Mouse (Mus musculus) cortical plate, adult 2 months (tissue): ENCODE results near the gene Nub1.

ENCODE experiments used
- CTCF ChIP-seq: fragments of 200-500 bp; IDR thresholded peaks from 2 replicates; pipeline ENCODE4 v1.5.1; 2011; ENCODE audit warnings: mild to moderate bottlenecking, control low read depth, low read length; ENCODE audit not compliant: insufficient read depth; ENCODE audit errors: extremely low read depth
- POLR2A ChIP-seq: fragments of 200-500 bp; IDR thresholded peaks from 2 replicates; pipeline ENCODE4 v1.6.1; 2011; ENCODE audit warnings: mild to moderate bottlenecking, low read length, control low read depth; ENCODE audit not compliant: insufficient read depth; ENCODE audit errors: extremely low read depth

GRCm38 (mm10) chr5:24638131-24638530 is 47.2 kb upstream of the Nub1 start:
- TF ChIP-seq CTCF (no peak), POLR2A (no peak)
